Comparison of ENCODE assay signal across 12 mouse cellular contexts in genomic region chr19:36002476-36003445, GRCm38 (mm10). TPM values are rescaled to one million over a fixed set of nuclear protein-coding genes. Genes with fewer than 3 reads are reported as not detected.
DNase-seq lines count a peak whose midpoint lies in the region; ATAC-seq lines count a peak whose summit lies in the region.
"Had no signal": no experiment of that assay in that cellular context is flagged by ENCODE, and none has a peak within 500 bp of the region (broad histone marks: within the 10 kb centered on the region; RNA-seq: fewer than 3 reads in every experiment).

No protein-coding gene starts in this region.

- H3K9me3 ChIP-seq in forebrain, embryonic 16.5 days (ENCODE audit: control insufficient read depth, low read length) = no peaks in the 10 kb centered on the region
- H3K9me3 ChIP-seq in midbrain, embryonic 14.5 days (ENCODE audit: control insufficient read depth, low read length) = no peaks in the 10 kb centered on the region
- H3K9me3 ChIP-seq: heart, embryonic 15.5 days; lung, embryonic 15.5 days had no signal

- WGBS in forebrain, embryonic 16.5 days = 46% methylated on average over 17 of the region's 17 CpGs
- 35% methylated on average over 17 of the region's 17 CpGs for WGBS in midbrain, embryonic 14.5 days

- H3K4me3 ChIP-seq in forebrain, embryonic 16.5 days (replicated peaks; ENCODE audit: low read length) = no peak overlapping the region
- no peak overlapping the region for H3K4me3 ChIP-seq in midbrain, embryonic 14.5 days (replicated peaks; ENCODE audit: low read depth, low read length)
- H3K4me3 ChIP-seq: heart, embryonic 15.5 days; lung, embryonic 15.5 days had no signal

- no peak for DNase-seq in frontal cortex, postnatal 14 days (ENCODE audit: low spot score in 2 of 2)
- peak; percentile 34 to 70 for DNase-seq in layer of hippocampus, adult 18-20 months (ENCODE audit: low spot score in 2 of 2)
- DNase-seq in midbrain, embryonic 14.5 days = peak; percentile 42
- no peak for DNase-seq in MN1 (ENCODE audit: low spot score)
- DNase-seq in urinary bladder, adult 18-20 months (ENCODE audit: low spot score in 2 of 2) = no peak
- DNase-seq: kidney, adult 2 months had no signal

- peak overlapping the region; percentile 1; the same call in 1 of the 2 replicates for H3K4me2 ChIP-seq in forebrain, embryonic 16.5 days (ENCODE audit: low read length)
- no peak overlapping the region for H3K4me2 ChIP-seq in midbrain, embryonic 14.5 days (ENCODE audit: low read length)
- H3K4me2 ChIP-seq: heart, embryonic 15.5 days; lung, embryonic 15.5 days had no signal

- peak; percentile 84 for ATAC-seq in frontal cortex, adult (ENCODE audit: low TSS enrichment)
- ATAC-seq in forebrain, embryonic 16.5 days = no peak
- ATAC-seq in midbrain, embryonic 14.5 days (ENCODE audit: low FRiP score, low TSS enrichment) = peak; percentile 16; the same call in 1 of the 2 replicates
- no peak for ATAC-seq in megakaryocyte-erythroid progenitor cell, adult 5-6 weeks (replicated peaks; ENCODE audit: low FRiP score, low TSS enrichment, poor library complexity, severe bottlenecking)
- ATAC-seq: Patski had no signal

- H3K4me1 ChIP-seq in forebrain, embryonic 16.5 days (replicated peaks; ENCODE audit: control insufficient read depth, insufficient read depth, low read length) = peaks cover 20% of the 10 kb centered on the region
- H3K4me1 ChIP-seq in midbrain, embryonic 14.5 days (ENCODE audit: control insufficient read depth, insufficient read depth, low read length) = 0 out of 2 replicates have a peak, but pooled peaks cover 9% of the 10 kb centered on the region
- H3K4me1 ChIP-seq: heart, embryonic 15.5 days; lung, embryonic 15.5 days had no signal

- no peak overlapping the region for H3K9ac ChIP-seq in forebrain, embryonic 16.5 days (replicated peaks; ENCODE audit: low read depth, low read length)
- H3K9ac ChIP-seq in midbrain, embryonic 14.5 days (replicated peaks; ENCODE audit: low read length) = no peak overlapping the region
- H3K9ac ChIP-seq: heart, embryonic 15.5 days; lung, embryonic 15.5 days had no signal

- H3K27ac ChIP-seq in forebrain, embryonic 16.5 days (ENCODE audit: low read length) = peak overlapping the region; percentile 41
- H3K27ac ChIP-seq in midbrain, embryonic 14.5 days (replicated peaks; ENCODE audit: low read depth, low read length) = peak overlapping the region; percentile 16; the same call in 1 of the 2 replicates
- H3K27ac ChIP-seq: heart, embryonic 15.5 days; lung, embryonic 15.5 days had no signal

- no peaks in the 10 kb centered on the region for H3K36me3 ChIP-seq in forebrain, embryonic 16.5 days (ENCODE audit: control insufficient read depth, insufficient read depth)
- no peaks in the 10 kb centered on the region for H3K36me3 ChIP-seq in midbrain, embryonic 14.5 days (ENCODE audit: control insufficient read depth, insufficient read depth, low read length)
- H3K36me3 ChIP-seq: heart, embryonic 15.5 days; lung, embryonic 15.5 days had no signal

- H3K27me3 ChIP-seq in forebrain, embryonic 16.5 days (replicated peaks; ENCODE audit: control insufficient read depth, insufficient read depth, low read length) = no peaks in the 10 kb centered on the region
- no peaks in the 10 kb centered on the region for H3K27me3 ChIP-seq in midbrain, embryonic 14.5 days (ENCODE audit: control insufficient read depth, insufficient read depth, low read length)
- H3K27me3 ChIP-seq: heart, embryonic 15.5 days; lung, embryonic 15.5 days had no signal

RNA-seq across cellular contexts. Expression of gene Htr7, which starts 54.5 kb away (rescaled TPM):
- polyA plus RNA-seq in forebrain, embryonic 16.5 days (2015; fragmentation: Nextera tagmentation; extraction: Ambion mirVana) = 3.2 and 6.2 TPM in 2 replicates
- 1 to 10 TPM; 9.5 to 9.9 TPM for total RNA-seq in layer of hippocampus, adult 18-20 months (2021)
- polyA plus RNA-seq in midbrain, embryonic 14.5 days (2014; fragmentation: Nextera tagmentation; extraction: Ambion mirVana) = 5.0 and 5.6 TPM in 2 replicates
- total RNA-seq in megakaryocyte-erythroid progenitor cell, adult 5-6 weeks (2014; fragmentation: Nextera tagmentation) = not detected in 2 replicates
- not detected in 2 replicates for total RNA-seq in megakaryocyte-erythroid progenitor cell, adult 5-6 weeks (2017)
- polyA plus RNA-seq: Patski had no signal

Comparison
In these comparisons a context has a peak if more than half of its experiments do, and no peak if none do; other contexts are left out.
1. ATAC-seq: peak in frontal cortex, adult (single experiment) and midbrain, embryonic 14.5 days (single experiment); none in forebrain, embryonic 16.5 days (single experiment) and megakaryocyte-erythroid progenitor cell, adult 5-6 weeks (single experiment).
2. DNase-seq: peak in layer of hippocampus, adult 18-20 months (2 of 2) and midbrain, embryonic 14.5 days (single experiment); none in frontal cortex, postnatal 14 days (0 of 2), MN1 (single experiment) and urinary bladder, adult 18-20 months (0 of 2).
3. RNA of gene Htr7, which starts 54.5 kb away (total RNA-seq): 9.5 to 9.9 TPM in layer of hippocampus, adult 18-20 months; not detected in megakaryocyte-erythroid progenitor cell, adult 5-6 weeks; every median in the first group is over 10 times any median in the second.